Mouse (Mus musculus) forebrain, embryonic 14.5 days (tissue): ENCODE data around the gene Ube2h. TPM values are rescaled to one million over a fixed set of nuclear protein-coding genes. Genes with fewer than 3 reads are reported as not detected.

Experiments used
- ATAC-seq: fragments of 200-750 bp; cut with Nextera tagmentation; 2 replicates; pipeline ENCODE4 v1.8.0; 2017; ENCODE audit warnings: mild to moderate bottlenecking, moderate library complexity
- DNase-seq: peaks from one replicate; pipeline ENCODE4 v3.0.0-alpha.2; 2015; ENCODE audit warnings: low spot score
- H3K27ac ChIP-seq: fragments of 300-500 bp; sonication (generic); 2 replicates; pipeline ENCODE4 v1.5.1; 2014; ENCODE audit warnings: low read depth, mild to moderate bottlenecking, control low read depth, low read length, moderate library complexity
- H3K27me3 ChIP-seq: fragments of 300-500 bp; sonication (generic); replicated peaks from 2 replicates; pipeline ENCODE4 v1.6.1; 2014; ENCODE audit warnings: low read length, control low read depth, mixed read lengths; ENCODE audit not compliant: control insufficient read depth, insufficient read depth
- H3K36me3 ChIP-seq: fragments of 300-500 bp; sonication (generic); 2 replicates; pipeline ENCODE4 v1.6.1; 2014; ENCODE audit warnings: low read length, control low read depth; ENCODE audit not compliant: control insufficient read depth, insufficient read depth
- H3K4me1 ChIP-seq: fragments of 300-500 bp; sonication (generic); 2 replicates; pipeline ENCODE4 v1.6.1; 2014; ENCODE audit warnings: antibody characterized with exemption, low read length, control low read depth; ENCODE audit not compliant: control insufficient read depth, insufficient read depth
- H3K4me2 ChIP-seq: fragments of 300-500 bp; sonication (generic); 2 replicates; pipeline ENCODE4 v1.6.1; 2014; ENCODE audit warnings: mild to moderate bottlenecking, control low read depth, low read length
- H3K4me3 ChIP-seq: fragments of 300-500 bp; sonication (generic); 2 replicates; pipeline ENCODE4 v1.5.1; 2014; ENCODE audit warnings: low read depth, low read length, control low read depth
- H3K9ac ChIP-seq: fragments of 300-500 bp; sonication (generic); 2 replicates; pipeline ENCODE4 v1.6.1; 2014; ENCODE audit warnings: mild to moderate bottlenecking, low read length, control low read depth, moderate library complexity
- H3K9me3 ChIP-seq: fragments of 300-500 bp; sonication (generic); replicated peaks from 2 replicates; pipeline ENCODE4 v1.6.1; 2016; ENCODE audit warnings: low read length, control low read depth, mixed read lengths; ENCODE audit not compliant: control insufficient read depth
- WGBS: fragments of 180-500 bp; shearing (Covaris S2); extraction: QIAGEN DNeasy Blood & Tissue Kit; methylation state at CpG from one replicate; pipeline ENCODE4 v1.1.7; 2014; 5-methylcytosine and 5-hydroxymethylcytosine counted together
- polyA plus RNA-seq: library from polyadenylated mRNA; unstranded; fragments of >200 nt; fragmentation: Nextera tagmentation; extraction: Ambion mirVana; gene quantifications from 2 replicates; pipeline ENCODE4 v1.2.1, GENCODE M21; 2014

The Ube2h gene
- polyA plus RNA-seq, 1 experiment from 2014 or later: 57.3 TPM

DNA sequence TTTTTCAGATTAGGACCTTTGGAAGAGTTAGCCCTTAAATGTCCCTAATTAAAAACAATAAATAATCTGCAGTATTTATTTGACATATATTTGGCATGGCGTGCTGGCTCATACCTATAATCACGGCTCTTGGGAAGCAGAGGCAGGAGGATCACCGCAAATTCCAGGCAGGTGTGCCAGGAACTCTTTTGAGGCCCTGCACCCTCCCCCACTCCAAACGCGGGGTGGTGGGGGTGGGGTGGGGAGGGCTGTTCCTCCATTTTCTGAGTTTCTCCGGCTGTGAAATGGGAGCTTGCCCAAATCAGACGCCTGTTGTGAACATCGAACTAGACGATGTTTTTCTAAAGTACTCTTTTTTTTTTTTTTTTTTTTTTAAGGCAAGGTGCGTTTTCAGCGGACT, 125.3 kb downstream of the Ube2h start:
- WGBS: 19% methylated on average over 11 of the region's 11 CpGs
- H3K4me1 ChIP-seq: peaks cover 2% of the 10 kb centered on the region; the same call in 1 of the 2 replicates

DNA sequence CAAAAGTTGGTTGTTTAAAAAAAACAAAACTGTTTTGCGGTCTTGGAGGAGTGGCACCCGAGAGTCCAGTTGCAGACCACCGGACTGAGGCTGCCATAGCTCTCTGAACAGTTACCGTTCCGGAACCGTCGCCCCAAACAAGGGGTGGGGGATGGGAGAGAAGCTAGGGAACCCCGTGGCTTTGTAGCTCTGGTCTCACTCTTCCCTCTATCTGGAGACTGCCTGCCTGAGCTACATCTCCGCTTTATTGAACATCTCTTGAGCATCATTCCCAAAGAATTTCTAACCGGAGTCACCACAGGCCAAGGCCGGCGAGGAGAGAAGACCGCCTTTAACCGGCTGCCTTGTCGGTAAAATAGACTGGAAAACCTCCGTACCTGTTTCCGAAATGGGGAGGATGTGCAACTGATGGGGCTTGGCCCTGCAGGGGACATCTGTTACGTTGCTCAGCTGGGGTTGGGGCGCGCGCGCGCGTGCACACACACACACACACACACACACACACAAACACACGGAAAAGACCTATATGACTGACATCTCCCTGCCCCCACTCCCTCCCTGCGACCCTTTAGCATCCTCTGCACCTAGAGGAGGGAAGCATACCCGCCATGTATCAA, 126.2 kb downstream of the Ube2h start:
- H3K4me3 ChIP-seq: no peak overlapping the region
- WGBS: 2% methylated on average over 27 of the region's 27 CpGs
- ATAC-seq: no peak

More for the DNA sequence above, 125.3 kb downstream of the Ube2h start:
- H3K9me3 ChIP-seq: peaks cover 4% of the 10 kb centered on the region; the same call in 1 of the 2 replicates
- no peak for DNase-seq
- ATAC-seq: no peak
- H3K9ac ChIP-seq: no peak overlapping the region
- no peaks in the 10 kb centered on the region for H3K36me3 ChIP-seq
- no peak overlapping the region for H3K4me2 ChIP-seq
- no peak overlapping the region for H3K4me3 ChIP-seq
- peaks cover 73% of the 10 kb centered on the region for H3K27me3 ChIP-seq
- no peak overlapping the region for H3K27ac ChIP-seq

DNA sequence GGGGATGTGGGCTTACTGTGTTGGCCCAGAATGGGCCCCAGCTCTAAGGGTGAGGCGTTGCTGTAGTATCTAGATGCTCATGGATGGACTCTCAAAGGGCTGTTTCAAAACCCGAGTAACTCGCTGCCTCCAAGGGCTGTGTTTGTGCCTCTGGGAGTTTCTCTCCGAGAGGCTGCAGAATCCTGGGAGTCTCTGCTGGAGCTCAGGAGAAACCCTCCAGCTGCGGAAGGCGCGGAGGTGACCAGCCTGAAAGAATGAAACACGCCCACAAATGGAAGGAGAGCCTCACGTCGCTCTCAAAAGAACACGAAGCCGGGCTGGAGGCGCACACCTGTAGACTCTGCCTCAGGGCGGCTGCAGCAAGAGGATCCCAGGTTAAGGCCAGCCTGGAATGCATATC, 127.0 kb downstream of the Ube2h start:
- Histone ChIP-seq H3K9me3 (peaks cover 4% of the 10 kb centered on the region; the same call in 1 of the 2 replicates), H3K27ac (no peak overlapping the region), H3K27me3 (peaks cover 90% of the 10 kb centered on the region), H3K4me2 (no peak overlapping the region), H3K4me3 (no peak overlapping the region), H3K36me3 (no peaks in the 10 kb centered on the region), H3K4me1 (peaks cover 7% of the 10 kb centered on the region; the same call in 1 of the 2 replicates), H3K9ac (no peak overlapping the region)
- ATAC-seq (no peak), DNase-seq (no peak)
- 2% methylated on average over 14 of the region's 14 CpGs for whole genome bisulfite sequencing

More for the DNA sequence above, 126.2 kb downstream of the Ube2h start:
- peaks cover 7% of the 10 kb centered on the region; the same call in 1 of the 2 replicates for H3K4me1 ChIP-seq
- H3K4me2 ChIP-seq: no peak overlapping the region
- no peaks in the 10 kb centered on the region for H3K36me3 ChIP-seq
- no peak overlapping the region for H3K27ac ChIP-seq
- H3K9me3 ChIP-seq: peaks cover 4% of the 10 kb centered on the region; the same call in 1 of the 2 replicates
- DNase-seq: no peak
- H3K27me3 ChIP-seq: peaks cover 82% of the 10 kb centered on the region
- no peak overlapping the region for H3K9ac ChIP-seq

DNA sequence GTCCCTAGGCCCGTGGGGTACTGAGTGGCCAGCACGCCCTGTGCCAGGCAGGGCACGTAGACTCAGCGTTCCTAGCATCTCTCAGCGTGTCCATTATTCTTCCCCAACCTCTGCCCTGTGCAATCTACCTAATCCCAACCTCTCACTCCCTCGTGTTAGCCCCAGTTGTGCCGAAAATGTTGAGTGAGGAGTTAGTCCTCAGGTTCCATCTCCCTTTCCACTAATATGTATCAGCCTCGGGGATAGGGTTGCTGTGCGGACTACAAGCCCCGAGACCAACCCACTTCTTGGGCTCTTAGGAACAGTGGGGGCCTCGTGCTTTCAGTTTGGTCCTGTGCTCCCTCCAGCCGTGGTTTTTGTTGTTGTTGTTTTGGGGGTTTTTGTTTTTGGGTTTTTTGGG, 127.8 kb downstream of the Ube2h start:
- Histone ChIP-seq H3K27me3 (peaks cover 97% of the 10 kb centered on the region), H3K9ac (no peak overlapping the region), H3K27ac (no peak overlapping the region), H3K9me3 (peaks cover 4% of the 10 kb centered on the region; the same call in 1 of the 2 replicates), H3K4me1 (peaks cover 7% of the 10 kb centered on the region; the same call in 1 of the 2 replicates), H3K4me2 (no peak overlapping the region), H3K36me3 (no peaks in the 10 kb centered on the region), H3K4me3 (no peak overlapping the region)
- WGBS: 2% methylated on average over 12 of the region's 12 CpGs
- DNase-seq: no peak
- no peak for ATAC-seq

DNA sequence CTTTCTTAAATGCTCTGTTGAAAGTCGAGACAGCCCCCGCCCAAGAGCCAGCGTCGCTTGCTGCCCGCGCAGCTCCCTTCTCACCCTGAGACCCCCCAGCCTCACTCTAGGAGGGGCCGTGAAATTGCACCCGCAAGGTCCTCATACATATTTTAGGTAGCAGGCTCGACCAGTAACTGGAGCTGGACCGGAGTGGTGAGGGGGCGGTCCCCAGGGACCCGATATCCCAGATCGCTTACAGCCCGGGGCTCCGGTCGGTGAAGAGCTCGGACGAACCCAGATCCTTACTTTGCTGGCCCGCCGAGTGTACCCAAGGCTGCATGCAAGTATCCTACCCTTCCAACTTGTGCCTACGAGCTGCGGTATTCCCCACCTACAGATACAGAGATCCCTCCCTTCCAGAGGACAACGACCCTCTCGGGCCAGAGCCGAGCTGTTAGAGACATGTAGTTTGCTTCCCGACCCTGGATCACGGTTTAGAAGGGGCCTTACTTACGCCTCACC, 128.4 kb downstream of the Ube2h start:
- Histone ChIP-seq H3K9me3 (peaks cover 4% of the 10 kb centered on the region; the same call in 1 of the 2 replicates), H3K4me2 (peak overlapping the region; percentile 29), H3K36me3 (no peaks in the 10 kb centered on the region), H3K4me3 (peak overlapping the region; percentile 13), H3K27ac (no peak overlapping the region), H3K27me3 (peaks cover 97% of the 10 kb centered on the region), H3K4me1 (peaks cover 7% of the 10 kb centered on the region; the same call in 1 of the 2 replicates), H3K9ac (no peak overlapping the region)
- DNase-seq (no peak), ATAC-seq (no peak; the same call in 1 of the 2 replicates)
- under 1% methylated on average over 27 of the region's 28 CpGs for WGBS

DNA sequence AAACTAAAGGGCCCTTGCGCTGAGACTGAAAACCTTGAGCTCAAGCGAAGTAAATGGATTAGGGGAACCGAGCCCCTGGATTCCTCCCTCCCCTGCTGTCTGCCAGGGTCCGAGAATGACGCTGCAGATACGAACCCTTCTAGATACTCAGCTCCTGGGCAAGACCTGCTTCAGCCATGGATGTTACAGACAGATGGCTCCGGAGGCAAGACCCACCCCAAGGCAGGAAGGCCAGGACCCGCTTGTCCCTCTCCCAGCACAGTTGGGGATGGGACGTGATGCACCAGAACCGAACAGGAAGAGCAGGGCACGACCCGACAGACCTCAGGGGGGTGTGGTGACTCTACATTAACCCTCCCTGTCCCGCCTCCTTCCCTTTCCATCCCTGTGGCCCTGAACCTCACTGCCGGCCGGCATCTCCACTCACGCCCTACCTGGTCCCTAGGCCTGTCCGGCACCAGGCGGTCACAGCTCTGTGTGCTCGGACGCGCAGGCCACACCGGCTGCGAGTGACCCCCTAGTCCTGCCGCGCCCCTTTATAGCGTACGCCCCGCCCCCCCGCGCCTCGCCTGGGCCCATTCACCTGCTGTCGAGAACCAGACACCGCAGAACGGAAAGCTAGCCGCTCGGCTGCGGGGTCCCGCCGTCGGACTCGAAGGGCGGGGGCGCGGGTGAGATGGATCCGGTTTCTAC, 129.0 kb downstream of the Ube2h start:
- H3K9ac ChIP-seq: 0 out of 2 replicates have a peak overlapping the region, but pooled peaks have one; percentile 25
- peaks cover 97% of the 10 kb centered on the region for H3K27me3 ChIP-seq
- H3K4me2 ChIP-seq: peak overlapping the region; percentile 29
- under 1% methylated on average over 44 of the region's 45 CpGs for WGBS
- DNase-seq: no peak
- no peak for ATAC-seq
- peak overlapping the region; percentile 13 for H3K4me3 ChIP-seq
- peaks cover 7% of the 10 kb centered on the region; the same call in 1 of the 2 replicates for H3K4me1 ChIP-seq
- no peak overlapping the region for H3K27ac ChIP-seq
- H3K9me3 ChIP-seq: peaks cover 4% of the 10 kb centered on the region; the same call in 1 of the 2 replicates
- no peaks in the 10 kb centered on the region for H3K36me3 ChIP-seq

DNA sequence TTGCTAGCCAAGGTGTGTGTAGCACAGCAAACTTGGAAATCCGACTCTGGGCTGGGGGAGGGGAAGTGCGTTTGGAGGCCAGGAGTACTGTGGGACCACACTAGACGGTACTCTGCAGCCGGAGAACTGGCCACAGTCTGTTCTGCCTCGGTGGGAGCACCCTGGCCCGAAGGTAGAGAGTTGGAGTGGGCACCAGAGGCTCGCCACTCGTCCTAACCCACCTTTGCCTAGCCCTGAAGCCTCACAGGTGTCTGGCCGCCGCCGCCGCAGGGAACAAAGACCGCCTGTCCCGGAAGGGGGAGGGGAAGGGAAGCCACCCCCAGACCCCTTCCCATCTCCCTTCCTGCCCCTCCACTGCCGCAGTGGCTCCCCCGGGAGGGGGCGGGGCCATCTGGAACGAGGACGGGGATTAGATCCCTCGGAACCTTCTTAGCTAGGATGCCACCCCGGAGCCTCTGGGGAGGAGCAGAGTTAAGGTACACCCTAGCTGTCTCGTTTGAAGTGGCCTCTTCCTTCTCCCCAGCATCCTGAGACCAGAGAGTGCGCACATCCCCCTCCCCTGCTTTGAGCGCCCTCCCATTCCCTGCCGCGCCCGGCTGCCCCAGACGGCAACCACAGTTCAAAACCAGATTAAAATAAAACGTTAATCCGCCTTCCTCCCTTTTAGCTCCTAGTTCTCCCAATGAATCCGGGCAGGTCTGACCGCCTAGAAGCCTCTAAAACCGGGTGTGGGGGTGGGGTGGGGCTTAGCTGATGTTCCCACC, 129.7 kb downstream of the Ube2h start:
- H3K9me3 ChIP-seq: peaks cover 4% of the 10 kb centered on the region; the same call in 1 of the 2 replicates
- H3K36me3 ChIP-seq: no peaks in the 10 kb centered on the region
- WGBS: under 1% methylated on average over 32 of the region's 33 CpGs
- H3K9ac ChIP-seq: no peak overlapping the region
- H3K4me1 ChIP-seq: peaks cover 7% of the 10 kb centered on the region; the same call in 1 of the 2 replicates
- H3K27ac ChIP-seq: no peak overlapping the region
- H3K4me3 ChIP-seq: peak overlapping the region; percentile 19; the same call in 1 of the 2 replicates
- DNase-seq: no peak
- H3K4me2 ChIP-seq: peak overlapping the region; percentile 36
- ATAC-seq: no peak
- peaks cover 97% of the 10 kb centered on the region for H3K27me3 ChIP-seq
